Mouse (Mus musculus): Measurements from ENCODE around the gene Gstt2. TPM values are rescaled to one million over a fixed set of nuclear protein-coding genes. Genes with fewer than 3 reads are reported as not detected.

The Gstt2 gene
- total and polyA plus RNA-seq, 2 experiments from 2014 or later: 10.2 to 11.1 TPM

- DNase-seq (ENCODE audit: low spot score) (no peak), ATAC-seq (no peak)
- Histone ChIP-seq H3K4me3 (ENCODE audit: low read length) (no peak overlapping the region), H3K27me3 (ENCODE audit: insufficient read depth, low read length) (no peaks in the 10 kb centered on the region), H3K36me3 (ENCODE audit: insufficient read depth, low read length) (no peaks in the 10 kb centered on the region), H3K27ac (no peak overlapping the region), H3K9me3 (ENCODE audit: low read length) (no peaks in the 10 kb centered on the region), H3K9ac (replicated peaks; ENCODE audit: low read length) (no peak overlapping the region), H3K4me1 (ENCODE audit: insufficient read depth, low read length) (no peaks in the 10 kb centered on the region), H3K4me2 (ENCODE audit: low read depth, low read length) (no peak overlapping the region)
- WGBS: 90% methylated on average over 5 of the region's 5 CpGs
- TF ChIP-seq CTCF (IDR thresholded peaks at IDR 0.05; ENCODE audit: low read depth): no peak
These were observed 47.4 kb downstream of the Gstt2 start for GRCm38 (mm10) chr10:75789841-75790240.

GRCm38 (mm10) chr10:75789081-75789735 is 48.0 kb downstream of the Gstt2 start:
- DNase-seq (ENCODE audit: low spot score) (no peak), ATAC-seq (no peak)
- Histone ChIP-seq H3K27ac (no peak overlapping the region), H3K9me3 (ENCODE audit: low read length) (no peaks in the 10 kb centered on the region), H3K4me3 (ENCODE audit: low read length) (no peak overlapping the region), H3K4me1 (ENCODE audit: insufficient read depth, low read length) (no peaks in the 10 kb centered on the region), H3K4me2 (ENCODE audit: low read depth, low read length) (no peak overlapping the region), H3K27me3 (ENCODE audit: insufficient read depth, low read length) (no peaks in the 10 kb centered on the region), H3K9ac (replicated peaks; ENCODE audit: low read length) (no peak overlapping the region), H3K36me3 (ENCODE audit: insufficient read depth, low read length) (no peaks in the 10 kb centered on the region)
- WGBS: 81% methylated on average over 6 of the region's 6 CpGs
- TF ChIP-seq CTCF (IDR thresholded peaks at IDR 0.05; ENCODE audit: low read depth): no peak

GRCm38 (mm10) chr10:75788277-75788676 is 48.9 kb downstream of the Gstt2 start:
- H3K4me2 ChIP-seq (ENCODE audit: low read depth, low read length): no peak overlapping the region
- no peak for TF ChIP-seq CTCF (IDR thresholded peaks at IDR 0.05; ENCODE audit: low read depth)
- no peaks in the 10 kb centered on the region for H3K36me3 ChIP-seq (ENCODE audit: insufficient read depth, low read length)
- no peaks in the 10 kb centered on the region for H3K27me3 ChIP-seq (ENCODE audit: insufficient read depth, low read length)
- no peak overlapping the region for H3K4me3 ChIP-seq (ENCODE audit: low read length)
- H3K9ac ChIP-seq (replicated peaks; ENCODE audit: low read length): no peak overlapping the region
- H3K27ac ChIP-seq: no peak overlapping the region
- no peaks in the 10 kb centered on the region for H3K4me1 ChIP-seq (ENCODE audit: insufficient read depth, low read length)
- no peaks in the 10 kb centered on the region for H3K9me3 ChIP-seq (ENCODE audit: low read length)
- no peak for DNase-seq (ENCODE audit: low spot score)
- WGBS: 91% methylated on average over 8 of the region's 8 CpGs
- no peak for ATAC-seq

- Histone ChIP-seq H3K27ac (no peak overlapping the region), H3K27me3 (ENCODE audit: insufficient read depth, low read length) (peaks cover 10% of the 10 kb centered on the region; the same call in 1 of the 2 replicates), H3K9ac (replicated peaks; ENCODE audit: low read length) (no peak overlapping the region), H3K4me1 (ENCODE audit: insufficient read depth, low read length) (peaks cover 8% of the 10 kb centered on the region; the same call in 1 of the 2 replicates), H3K4me2 (ENCODE audit: low read depth, low read length) (no peak overlapping the region), H3K9me3 (ENCODE audit: low read length) (no peaks in the 10 kb centered on the region), H3K36me3 (ENCODE audit: insufficient read depth, low read length) (no peaks in the 10 kb centered on the region), H3K4me3 (ENCODE audit: low read length) (no peak overlapping the region)
- TF ChIP-seq CTCF (IDR thresholded peaks at IDR 0.05; ENCODE audit: low read depth): no peak
- 79% methylated on average over 1 of the region's 1 CpGs for WGBS
- no peak for DNase-seq (ENCODE audit: low spot score)
- no peak for ATAC-seq
These were observed 51.8 kb downstream of the Gstt2 start for GRCm38 (mm10) chr10:75785442-75785841.

Other genes starting within 250 kb of the Gstt2 start
- 2.8 and 3.4 TPM in 2 replicates for gene Ggt5, start 248.1 kb downstream of the Gstt2 start, total RNA-seq (2014; rRNA removed)
- 2.3 TPM in 2 replicates for gene Ggt5, start 248.1 kb downstream of the Gstt2 start, polyA plus RNA-seq (2015; fragmentation: Nextera tagmentation; extraction: Ambion mirVana)
- gene Susd2, start 193.4 kb downstream of the Gstt2 start, total RNA-seq (2014; rRNA removed): 14.4 and 14.9 TPM in 2 replicates
- 11.2 and 11.4 TPM in 2 replicates for gene Susd2, start 193.4 kb downstream of the Gstt2 start, polyA plus RNA-seq (2015; fragmentation: Nextera tagmentation; extraction: Ambion mirVana)
- gene Cabin1, start 73.1 kb downstream of the Gstt2 start, total RNA-seq (2014; rRNA removed): 92.9 and 96.4 TPM in 2 replicates
- gene Cabin1, start 73.1 kb downstream of the Gstt2 start, polyA plus RNA-seq (2015; fragmentation: Nextera tagmentation; extraction: Ambion mirVana): 30.1 and 33.6 TPM in 2 replicates
- 63.6 and 67.4 TPM in 2 replicates for gene Ddt, start 64.0 kb downstream of the Gstt2 start, total RNA-seq (2014; rRNA removed)
- 115 and 120 TPM in 2 replicates for gene Ddt, start 64.0 kb downstream of the Gstt2 start, polyA plus RNA-seq (2015; fragmentation: Nextera tagmentation; extraction: Ambion mirVana)
- gene Gm20441, start 56.5 kb downstream of the Gstt2 start, total RNA-seq (2014; rRNA removed): not detected in 2 replicates
- not detected in 2 replicates for gene Gm20441, start 56.5 kb downstream of the Gstt2 start, polyA plus RNA-seq (2015; fragmentation: Nextera tagmentation; extraction: Ambion mirVana)
- 1.8 and 3.2 TPM in 2 replicates for gene Gstt3, start 56.0 kb downstream of the Gstt2 start, total RNA-seq (2014; rRNA removed)
- gene Gstt3, start 56.0 kb downstream of the Gstt2 start, polyA plus RNA-seq (2015; fragmentation: Nextera tagmentation; extraction: Ambion mirVana): 2.8 and 4.2 TPM in 2 replicates
- 38.1 and 39.3 TPM in 2 replicates for gene Gstt1, start 38.8 kb downstream of the Gstt2 start, total RNA-seq (2014; rRNA removed)
- gene Gstt1, start 38.8 kb downstream of the Gstt2 start, polyA plus RNA-seq (2015; fragmentation: Nextera tagmentation; extraction: Ambion mirVana): 20.8 and 24.4 TPM in 2 replicates
- not detected in 2 replicates for gene Gstt4, start 14.9 kb downstream of the Gstt2 start, total RNA-seq (2014; rRNA removed)
- gene Gstt4, start 14.9 kb downstream of the Gstt2 start, polyA plus RNA-seq (2015; fragmentation: Nextera tagmentation; extraction: Ambion mirVana): not detected in 2 replicates
- gene Mif, start 22.8 kb upstream of the Gstt2 start, total RNA-seq (2014; rRNA removed): 1,072 and 1,222 TPM in 2 replicates
- 1,792 and 1,891 TPM in 2 replicates for gene Mif, start 22.8 kb upstream of the Gstt2 start, polyA plus RNA-seq (2015; fragmentation: Nextera tagmentation; extraction: Ambion mirVana)
- gene Derl3, start 56.0 kb upstream of the Gstt2 start, total RNA-seq (2014; rRNA removed): 0.79 and 1.8 TPM in 2 replicates
- 0.63 and 0.74 TPM in 2 replicates for gene Derl3, start 56.0 kb upstream of the Gstt2 start, polyA plus RNA-seq (2015; fragmentation: Nextera tagmentation; extraction: Ambion mirVana)
- gene Smarcb1, start 84.2 kb upstream of the Gstt2 start, total RNA-seq (2014; rRNA removed): 142 and 156 TPM in 2 replicates
- 197 and 199 TPM in 2 replicates for gene Smarcb1, start 84.2 kb upstream of the Gstt2 start, polyA plus RNA-seq (2015; fragmentation: Nextera tagmentation; extraction: Ambion mirVana)
- 327 and 332 TPM in 2 replicates for gene Chchd10, start 95.7 kb upstream of the Gstt2 start, total RNA-seq (2014; rRNA removed)
- gene Chchd10, start 95.7 kb upstream of the Gstt2 start, polyA plus RNA-seq (2015; fragmentation: Nextera tagmentation; extraction: Ambion mirVana): 304 and 312 TPM in 2 replicates
- 6.1 and 9.5 TPM in 2 replicates for gene Mmp11, start 99.1 kb upstream of the Gstt2 start, total RNA-seq (2014; rRNA removed)
- 7.8 and 8.3 TPM in 2 replicates for gene Mmp11, start 99.1 kb upstream of the Gstt2 start, polyA plus RNA-seq (2015; fragmentation: Nextera tagmentation; extraction: Ambion mirVana)
- gene Gm867, start 103.2 kb upstream of the Gstt2 start, total RNA-seq (2014; rRNA removed): 0.73 TPM in 1 of 2 replicates, not detected in the other
- gene Gm867, start 103.2 kb upstream of the Gstt2 start, polyA plus RNA-seq (2015; fragmentation: Nextera tagmentation; extraction: Ambion mirVana): 2.3 and 2.4 TPM in 2 replicates
- not detected in 2 replicates for gene Vpreb3, start 105.6 kb upstream of the Gstt2 start, total RNA-seq (2014; rRNA removed)
- 0.52 and 0.75 TPM in 2 replicates for gene Vpreb3, start 105.6 kb upstream of the Gstt2 start, polyA plus RNA-seq (2015; fragmentation: Nextera tagmentation; extraction: Ambion mirVana)
- gene Gm5134, start 117.1 kb upstream of the Gstt2 start, total RNA-seq (2014; rRNA removed): not detected in 2 replicates
- not detected in 2 replicates for gene Gm5134, start 117.1 kb upstream of the Gstt2 start, polyA plus RNA-seq (2015; fragmentation: Nextera tagmentation; extraction: Ambion mirVana)
- gene Zfp280b, start 195.2 kb upstream of the Gstt2 start, total RNA-seq (2014; rRNA removed): 6.8 and 7.9 TPM in 2 replicates
- 10.0 and 10.5 TPM in 2 replicates for gene Zfp280b, start 195.2 kb upstream of the Gstt2 start, polyA plus RNA-seq (2015; fragmentation: Nextera tagmentation; extraction: Ambion mirVana)